ENCODE assay signal across 12 mouse cellular contexts in genomic region chr12:112937906-112938305, GRCm38 (mm10). TPM values are rescaled to one million over a fixed set of nuclear protein-coding genes. Genes with fewer than 3 reads are reported as not detected.
DNase-seq lines count a peak whose midpoint lies in the region; ATAC-seq and TF ChIP-seq lines count a peak whose summit lies in the region.
"Had no signal": no experiment of that assay in that cellular context is flagged by ENCODE, and none has a peak within 500 bp of the region (broad histone marks: within the 10 kb centered on the region; RNA-seq: fewer than 3 reads in every experiment).

No protein-coding gene starts in this region.

- peaks cover 47% of the 10 kb centered on the region for H3K4me1 ChIP-seq in hindbrain, embryonic 13.5 days (replicated peaks)
- H3K4me1 ChIP-seq in hindbrain, embryonic 14.5 days (replicated peaks; ENCODE audit: control insufficient read depth, insufficient read depth, low read length) = peaks cover 25% of the 10 kb centered on the region

- H3K27ac ChIP-seq in hindbrain, embryonic 13.5 days = no peak overlapping the region
- H3K27ac ChIP-seq in hindbrain, embryonic 14.5 days = no peak overlapping the region
- H3K27ac ChIP-seq: hindbrain, embryonic 15.5 days; stomach, embryonic 15.5 days had no signal

- peak overlapping the region; percentile 35; the same call in 1 of the 2 replicates for H3K9ac ChIP-seq in hindbrain, embryonic 13.5 days
- H3K9ac ChIP-seq in hindbrain, embryonic 14.5 days = no peak overlapping the region
- H3K9ac ChIP-seq: hindbrain, embryonic 15.5 days; stomach, embryonic 15.5 days had no signal

- POLR2A ChIA-PET in Patski (lab: Charles Lee) = no interaction called here

- H3K79me2 ChIP-seq in myocyte (ENCODE audit: control insufficient read depth, insufficient read depth) = peaks cover 6% of the 10 kb centered on the region

- WGBS in hindbrain, embryonic 13.5 days = 48% methylated on average over 7 of the region's 9 CpGs
- 58% methylated on average over 9 of the region's 9 CpGs for WGBS in hindbrain, embryonic 14.5 days

- no peak for ATAC-seq in hindbrain, embryonic 13.5 days (ENCODE audit: low FRiP score)
- ATAC-seq in hindbrain, embryonic 14.5 days (ENCODE audit: low FRiP score) = no peak
- ATAC-seq in Patski = peak; percentile 70
- no peak for ATAC-seq in cerebellum, adult (ENCODE audit: insufficient number of reproducible peaks, low FRiP score, low TSS enrichment)

- no peak overlapping the region for H3K4me3 ChIP-seq in hindbrain, embryonic 13.5 days
- H3K4me3 ChIP-seq in hindbrain, embryonic 14.5 days (replicated peaks; ENCODE audit: low read length) = no peak overlapping the region
- H3K4me3 ChIP-seq in myocyte = peak overlapping the region; percentile 11
- H3K4me3 ChIP-seq: hindbrain, embryonic 15.5 days; stomach, embryonic 15.5 days had no signal

- no peak overlapping the region for H3ac ChIP-seq in myocyte (ENCODE audit: control insufficient read depth, insufficient read length)

- peaks cover 2% of the 10 kb centered on the region; the same call in 1 of the 2 replicates for H3K27me3 ChIP-seq in hindbrain, embryonic 13.5 days
- no peaks in the 10 kb centered on the region for H3K27me3 ChIP-seq in hindbrain, embryonic 14.5 days (ENCODE audit: control insufficient read depth, insufficient read depth, low read length)
- H3K27me3 ChIP-seq in Patski (no peaks in the 10 kb centered on the region), myocyte (ENCODE audit: control insufficient read depth, insufficient read depth, insufficient read length) (no peaks in the 10 kb centered on the region)
- H3K27me3 ChIP-seq: hindbrain, embryonic 15.5 days; stomach, embryonic 15.5 days had no signal

- in situ Hi-C loops in Patski (cut with MboI; ENCODE audit: low pct_unique_long_range_greater_than_20kb) = no loop called here

- CTCF ChIA-PET in Patski (lab: Charles Lee) = interaction anchor here (1.1 kb wide), 1 partner anchor 9 kb away, joined by 5 read pairs; no protein-coding TSS in a partner anchor

- H3K4me2 ChIP-seq in hindbrain, embryonic 13.5 days = no peak overlapping the region
- no peak overlapping the region for H3K4me2 ChIP-seq in hindbrain, embryonic 14.5 days (replicated peaks)
- peak overlapping the region; percentile 96 for H3K4me2 ChIP-seq in myocyte (ENCODE audit: low read depth)
- H3K4me2 ChIP-seq: hindbrain, embryonic 15.5 days; stomach, embryonic 15.5 days had no signal

- H3K36me3 ChIP-seq in hindbrain, embryonic 13.5 days = no peaks in the 10 kb centered on the region
- H3K36me3 ChIP-seq in hindbrain, embryonic 14.5 days (replicated peaks; ENCODE audit: control insufficient read depth, insufficient read depth) = no peaks in the 10 kb centered on the region
- H3K36me3 ChIP-seq in myocyte (ENCODE audit: control insufficient read depth, insufficient read depth) = no peaks in the 10 kb centered on the region
- H3K36me3 ChIP-seq: hindbrain, embryonic 15.5 days; stomach, embryonic 15.5 days had no signal

- H3K9me3 ChIP-seq in hindbrain, embryonic 13.5 days = no peaks in the 10 kb centered on the region
- no peaks in the 10 kb centered on the region for H3K9me3 ChIP-seq in hindbrain, embryonic 14.5 days (ENCODE audit: control insufficient read depth, low read length)
- H3K9me3 ChIP-seq: G1E; hindbrain, embryonic 15.5 days; stomach, embryonic 15.5 days had no signal

- no peak for TF ChIP-seq CTCF in Patski (IDR thresholded peaks at IDR 0.05)

- no peak for DNase-seq in hindbrain, embryonic 14.5 days (ENCODE audit: low spot score)
- peak; percentile 73 for DNase-seq in right cerebral cortex, adult 18-20 months
- DNase-seq in right cerebral cortex, postnatal 4 days = no peak
- peak; percentile 57 for DNase-seq in Patski (ENCODE audit: low read depth, low spot score)
- DNase-seq: adrenal gland, postnatal 10 days; cerebellum, adult 8-10 months had no signal

- peak; percentile 54 for TF ChIP-seq POLR2A in myocyte (IDR thresholded peaks at IDR 0.05; ENCODE audit: insufficient read length, low read depth)

TF ChIP-seq in myocyte, 11 proteins besides CTCF, POLR2A, EP300 and RAD21:
- TF ChIP-seq TCF12 (IDR thresholded peaks at IDR 0.05; ENCODE audit: insufficient read depth, poor library complexity, severe bottlenecking) (peak; percentile 93), CEBPB (IDR thresholded peaks at IDR 0.05; ENCODE audit: insufficient read depth, poor library complexity, severe bottlenecking) (no peak), TCF3 (IDR thresholded peaks at IDR 0.05; ENCODE audit: insufficient read length, low read depth) (peak; percentile 90), REST (IDR thresholded peaks at IDR 0.05; ENCODE audit: insufficient read depth, insufficient read length) (no peak), MYOD1 (IDR thresholded peaks at IDR 0.05; ENCODE audit: control insufficient read depth in 1 of 3, insufficient read length in 2 of 3, low read depth in 2 of 3) (peak in 2 of 3 experiments; percentile 94 to 95), E2F4 (IDR thresholded peaks at IDR 0.05; ENCODE audit: insufficient read depth) (no peak), POLR2AphosphoS2 (IDR thresholded peaks at IDR 0.05; ENCODE audit: insufficient read length, low read depth) (no peak), USF1 (IDR thresholded peaks at IDR 0.05; ENCODE audit: low read depth) (peak; percentile 48), MYOG (IDR thresholded peaks at IDR 0.05; ENCODE audit: control insufficient read depth in 1 of 3, insufficient read depth in 1 of 3, insufficient read length in 2 of 3, low read depth in 2 of 3) (peak; percentile 79 to 97 (median 96)), MAX (IDR thresholded peaks at IDR 0.05; ENCODE audit: low read depth) (peak; percentile 13), SRF (IDR thresholded peaks at IDR 0.05; ENCODE audit: control insufficient read depth, insufficient read length, low read depth) (no peak)

RNA-seq across cellular contexts. Expression of gene Nudt14, which starts 4.0 kb away (rescaled TPM):
- polyA plus RNA-seq in hindbrain, embryonic 13.5 days (2015; fragmentation: Nextera tagmentation; extraction: Ambion mirVana) = 59.2 and 59.8 TPM in 2 replicates
- 60.9 and 70.1 TPM in 2 replicates for polyA plus RNA-seq in hindbrain, embryonic 14.5 days (2014; fragmentation: Nextera tagmentation; extraction: Ambion mirVana)
- polyA plus RNA-seq in Patski (2021) (55.9 TPM), myocyte (2012; fragmentation: generic; extraction: Trizol) (94.9 TPM)

RNA-seq across cellular contexts. Expression of gene Jag2, which starts 8.3 kb away (rescaled TPM):
- 8.4 and 10.7 TPM in 2 replicates for polyA plus RNA-seq in hindbrain, embryonic 13.5 days (2015; fragmentation: Nextera tagmentation; extraction: Ambion mirVana)
- polyA plus RNA-seq in hindbrain, embryonic 14.5 days (2014; fragmentation: Nextera tagmentation; extraction: Ambion mirVana) = 12.5 and 16.1 TPM in 2 replicates
- polyA plus RNA-seq in Patski (2021) (8.0 TPM), myocyte (2012; fragmentation: generic; extraction: Trizol) (51.8 TPM)

RNA-seq across cellular contexts. Expression of gene Btbd6, which starts 38.4 kb away (rescaled TPM):
- polyA plus RNA-seq in hindbrain, embryonic 13.5 days (2015; fragmentation: Nextera tagmentation; extraction: Ambion mirVana) = 40.0 and 45.5 TPM in 2 replicates
- polyA plus RNA-seq in hindbrain, embryonic 14.5 days (2014; fragmentation: Nextera tagmentation; extraction: Ambion mirVana) = 52.2 and 52.8 TPM in 2 replicates
- polyA plus RNA-seq in Patski (2021) (13.5 TPM), myocyte (2012; fragmentation: generic; extraction: Trizol) (16.3 TPM)

Comparison
In these comparisons a context has a peak if more than half of its experiments do, and no peak if none do; other contexts are left out.
1. DNase-seq: peak in right cerebral cortex, adult 18-20 months (single experiment) and Patski (single experiment); none in hindbrain, embryonic 14.5 days (single experiment) and right cerebral cortex, postnatal 4 days (single experiment).